Mouse (Mus musculus): ENCODE results near the gene Ppp1r3g. TPM values are rescaled to one million over a fixed set of nuclear protein-coding genes. Genes with fewer than 3 reads are reported as not detected.
A peak's percentile ranks its signal among the peaks of the same experiment; 100 is the strongest.

Gene Ppp1r3g
- under 1 TPM; 0.35 to 0.78 TPM for total RNA-seq (2021)

DNA sequence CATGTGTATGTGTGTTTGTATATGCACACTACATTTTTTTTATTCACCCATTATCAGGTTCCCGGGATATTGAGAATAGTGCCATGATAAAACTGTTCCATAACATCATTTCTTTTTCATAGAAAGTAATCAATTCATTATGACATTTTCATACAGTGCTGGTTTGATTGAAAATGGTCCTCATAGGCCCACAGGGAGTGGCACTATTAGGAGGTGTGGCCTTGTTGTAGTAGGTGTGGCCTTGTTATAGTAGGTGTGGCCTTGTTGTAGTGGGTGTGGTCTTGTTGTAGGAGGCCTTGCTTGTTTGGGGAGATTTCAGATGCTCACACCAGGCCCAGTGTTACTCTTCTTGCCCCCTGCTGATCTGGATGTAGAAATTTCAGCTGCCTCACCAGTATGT, at the start of gene Ppp1r3g:
Gene Ppp1r3g (plus strand): TSS at position 301 of the 400 bp plus-strand sequence.
- intact Hi-C loops (cut with DNase I), result no loop called here

DNA sequence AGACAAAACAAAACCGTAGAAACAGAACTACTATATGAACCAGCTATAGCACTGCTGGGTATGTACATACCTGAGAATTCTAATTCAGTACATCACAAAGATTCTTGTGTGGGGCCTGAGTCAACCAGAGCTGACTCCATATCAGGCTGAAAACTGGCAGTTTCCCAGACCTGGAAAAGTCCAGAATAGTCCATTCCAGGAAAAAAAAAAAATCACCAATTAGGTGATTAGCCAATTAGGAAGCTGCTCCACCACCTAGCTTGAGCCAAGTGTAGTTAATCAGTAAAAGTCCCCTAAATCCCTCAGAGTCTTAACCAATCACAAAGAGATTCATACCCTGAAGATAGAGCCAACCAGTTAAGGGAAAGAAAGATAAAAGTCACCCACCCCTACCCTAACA, 47.2 kb upstream of the Ppp1r3g start:
- intact Hi-C loops (cut with DNase I), result no loop called here
- DNase-seq, result no peak

More for the DNA sequence above, at the start of gene Ppp1r3g:
- no peak for DNase-seq

DNA sequence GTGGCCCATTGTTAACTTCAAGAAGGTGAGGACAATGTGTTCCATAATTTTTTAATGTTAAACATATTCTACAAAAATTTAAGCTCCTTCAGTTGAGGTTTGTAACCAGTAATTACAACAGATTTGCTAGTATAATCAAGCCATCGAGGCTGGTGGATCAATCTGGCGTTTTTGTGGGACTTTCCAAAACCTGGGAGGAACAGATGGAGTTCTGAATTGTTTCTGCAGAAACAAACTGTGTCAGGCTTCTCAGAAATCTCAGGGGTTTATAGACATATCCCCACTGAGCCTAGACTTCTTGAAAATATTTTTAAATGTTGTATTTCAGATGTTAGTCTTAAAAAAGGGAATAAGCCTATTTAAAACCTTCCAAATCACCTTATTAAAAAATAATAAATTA, 20.6 kb upstream of the Ppp1r3g start:
- intact Hi-C loops (cut with DNase I), result no loop called here
- no peak for DNase-seq

DNA sequence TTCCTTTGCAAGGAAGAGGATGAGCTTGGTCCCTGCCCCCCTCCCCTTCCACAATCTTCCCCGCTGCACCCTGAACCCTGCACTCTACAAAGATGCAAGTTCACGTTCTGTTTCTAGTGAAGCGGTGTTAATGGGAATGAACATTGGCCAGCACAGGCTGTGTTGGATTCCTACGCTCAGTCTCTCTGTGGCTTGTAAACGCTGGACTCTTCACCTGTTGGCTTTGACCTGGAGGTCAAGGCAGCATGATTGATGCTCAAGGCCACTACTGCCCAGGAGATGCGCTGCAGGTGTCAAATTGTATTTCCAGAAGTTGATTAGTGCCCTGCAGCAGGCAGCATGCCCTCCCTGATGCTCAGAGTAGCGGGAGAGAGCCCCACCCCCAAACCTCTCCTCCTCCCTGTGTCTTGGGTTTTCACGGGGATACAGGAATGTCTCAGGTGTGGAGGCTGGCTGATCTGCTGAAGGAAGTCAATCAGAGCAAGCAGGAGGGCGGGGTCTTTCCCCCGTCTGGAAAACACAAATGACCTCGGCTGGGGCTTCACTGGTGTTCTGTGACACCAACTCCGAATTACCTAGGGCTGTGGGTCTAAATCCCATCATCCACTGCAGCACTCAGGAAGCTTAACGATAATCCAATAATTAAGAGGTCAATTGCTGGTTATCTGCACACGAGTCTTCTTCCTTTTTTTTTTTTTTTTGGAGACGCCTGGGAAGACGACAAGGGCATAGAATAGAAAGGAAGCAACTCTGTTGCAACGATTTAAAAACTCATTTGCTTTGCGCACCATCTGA, 18.6 kb upstream of the Ppp1r3g start:
- intact Hi-C loops (cut with DNase I), result loop anchor here (10.0 kb wide), 1 partner anchor 405 kb away; no protein-coding TSS in a partner anchor
- DNase-seq, result no peak

GRCm38 (mm10) chr13:35940934-35941333, 17.7 kb upstream of the Ppp1r3g start:
- intact Hi-C loops (cut with DNase I), result loop anchor here (10.0 kb wide), 1 partner anchor 406 kb away; no protein-coding TSS in a partner anchor
- DNase-seq, result no peak

GRCm38 (mm10) chr13:35946659-35947353, 11.8 kb upstream of the Ppp1r3g start:
- DNase-seq, result no peak
- intact Hi-C loops (cut with DNase I), result loop anchor here (1.0 to 10.0 kb wide), 5 partner anchors 60 to 916 kb away; no protein-coding TSS in a partner anchor

DNA sequence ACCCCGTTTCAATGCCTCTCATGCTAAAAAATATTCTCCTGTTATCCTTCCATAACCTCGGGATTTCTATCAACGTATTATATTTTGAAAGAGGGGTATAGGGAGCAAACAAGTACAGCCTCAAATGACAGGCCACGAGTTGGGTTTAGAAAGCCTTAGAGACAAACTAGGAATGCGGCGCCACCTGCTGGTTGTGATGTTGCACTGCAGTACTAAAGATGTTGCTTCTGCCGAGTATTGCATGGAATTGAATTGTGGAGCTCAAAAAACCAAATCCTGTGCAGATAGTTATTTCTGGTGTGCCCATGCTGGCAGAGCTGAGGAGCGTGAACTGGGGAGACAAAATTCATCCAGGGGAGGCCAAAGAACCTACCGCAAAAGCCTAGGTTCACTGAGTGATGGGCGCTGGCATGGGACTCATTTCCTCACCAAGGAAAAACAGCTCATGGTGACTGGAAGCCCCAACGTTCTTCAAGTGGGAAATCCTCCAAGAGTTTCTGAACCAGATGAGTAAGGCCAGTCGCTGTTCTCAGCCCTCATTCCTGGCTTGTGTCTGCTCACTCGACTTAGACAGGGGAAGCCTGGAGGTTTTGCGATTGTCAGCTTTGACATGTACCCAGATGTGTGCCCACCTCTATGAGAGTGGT, 11.2 kb upstream of the Ppp1r3g start:
- DNase-seq, result peak; percentile 72 to 82
- intact Hi-C loops (cut with DNase I), result loop anchor here (1.0 to 10.0 kb wide), 5 partner anchors 61 to 916 kb away; no protein-coding TSS in a partner anchor

DNA sequence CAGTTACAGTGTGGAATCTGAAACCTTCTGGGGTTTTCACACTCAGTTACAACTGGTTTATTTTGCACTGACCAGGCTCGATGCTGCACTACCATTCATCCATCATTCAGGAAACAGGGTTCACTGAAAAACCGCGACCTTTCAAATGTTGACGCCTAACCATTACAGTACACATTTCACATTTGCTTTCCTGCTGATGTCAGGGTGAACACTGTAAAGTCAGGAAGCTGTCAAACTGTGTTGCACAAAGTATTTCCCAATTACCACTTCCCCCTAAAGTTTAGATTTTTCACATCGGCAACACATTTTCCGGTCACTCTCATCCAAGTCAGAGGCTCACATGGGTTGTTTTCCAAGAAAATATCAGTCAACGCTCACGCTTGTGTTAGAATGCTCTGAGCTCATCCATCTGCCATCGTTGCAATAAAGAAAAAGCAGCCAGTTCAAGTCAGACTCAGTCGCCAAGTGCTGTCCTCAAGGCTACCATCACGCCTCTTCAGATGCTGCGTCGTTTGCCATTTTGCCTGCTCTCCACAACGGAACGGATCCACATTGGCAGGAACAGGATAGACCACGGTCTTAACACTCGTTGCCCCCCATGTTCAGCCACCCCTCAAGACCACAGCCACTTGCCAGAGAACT, 8.7 kb upstream of the Ppp1r3g start:
- no peak for DNase-seq

DNA sequence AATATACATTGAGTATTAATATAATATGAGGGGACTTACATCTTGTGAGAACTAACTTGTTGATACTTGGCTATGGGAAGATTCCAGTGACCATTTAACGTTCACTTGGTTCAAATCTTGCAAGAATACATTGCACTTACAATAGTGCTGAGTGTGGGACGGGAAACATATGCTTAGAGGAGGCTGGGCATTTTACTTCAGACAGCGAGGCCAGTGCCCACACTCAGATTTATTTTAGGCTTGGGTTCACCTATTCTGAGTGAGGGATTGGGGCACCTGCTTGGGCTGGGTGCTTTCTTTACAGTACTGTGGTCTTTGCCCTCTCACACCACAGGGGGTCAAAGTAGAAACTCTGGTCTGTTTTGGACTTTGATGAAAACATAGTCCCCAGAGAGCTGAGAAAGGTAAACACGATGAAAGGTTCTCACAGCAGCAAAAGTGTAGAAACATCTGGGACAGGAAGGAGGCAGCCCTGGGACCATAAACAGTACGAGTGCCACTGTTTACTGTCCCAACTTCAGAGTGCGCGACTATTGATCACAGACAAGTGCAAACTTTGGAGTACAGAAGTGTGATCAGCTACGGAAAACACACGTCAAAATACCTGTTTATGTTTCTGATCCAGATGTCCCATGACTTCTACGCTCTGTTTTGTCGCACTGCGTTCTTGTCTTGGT, 890 bp downstream of the Ppp1r3g start:
- DNase-seq, result no peak
- intact Hi-C loops (cut with DNase I), result no loop called here

More for the DNA sequence above, 8.7 kb upstream of the Ppp1r3g start:
- intact Hi-C loops (cut with DNase I), result loop anchor here (5.0 to 10.0 kb wide), 2 partner anchors 415 to 873 kb away; no protein-coding TSS in a partner anchor

GRCm38 (mm10) chr13:35963583-35963982, 4.9 kb downstream of the Ppp1r3g start:
- intact Hi-C loops (cut with DNase I), result no loop called here
- peak in 1 of 2 experiments; percentile 8 for DNase-seq

GRCm38 (mm10) chr13:35967690-35968089, 9.1 kb downstream of the Ppp1r3g start:
- intact Hi-C loops (cut with DNase I), result no loop called here
- DNase-seq, result no peak

GRCm38 (mm10) chr13:35968131-35968718, 9.6 kb downstream of the Ppp1r3g start:
- intact Hi-C loops (cut with DNase I), result no loop called here
- peak; percentile 28 to 39 for DNase-seq

- DNase-seq, result peak; percentile 21 to 28
- intact Hi-C loops (cut with DNase I), result no loop called here
Observed at GRCm38 (mm10) chr13:35968719-35969430, 10.2 kb downstream of the Ppp1r3g start.

DNA sequence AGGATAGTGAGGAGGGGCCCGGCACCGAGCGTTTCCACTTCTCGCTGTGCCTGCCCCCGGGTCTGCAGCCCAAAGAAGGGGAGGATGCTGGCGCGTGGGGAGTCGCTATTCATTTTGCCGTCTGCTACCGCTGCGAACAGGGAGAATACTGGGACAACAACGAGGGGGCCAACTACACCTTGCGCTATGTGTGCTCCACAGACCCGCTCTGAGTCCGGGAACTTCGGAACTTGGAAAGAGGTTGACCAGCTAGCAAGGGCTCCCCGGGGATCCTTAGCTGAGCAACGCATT, 10.7 kb downstream of the Ppp1r3g start:
- DNase-seq, result no peak
- intact Hi-C loops (cut with DNase I), result no loop called here

- intact Hi-C loops (cut with DNase I), result no loop called here
- no peak for DNase-seq
Observed at GRCm38 (mm10) chr13:35969829-35970228, 11.2 kb downstream of the Ppp1r3g start.

DNA sequence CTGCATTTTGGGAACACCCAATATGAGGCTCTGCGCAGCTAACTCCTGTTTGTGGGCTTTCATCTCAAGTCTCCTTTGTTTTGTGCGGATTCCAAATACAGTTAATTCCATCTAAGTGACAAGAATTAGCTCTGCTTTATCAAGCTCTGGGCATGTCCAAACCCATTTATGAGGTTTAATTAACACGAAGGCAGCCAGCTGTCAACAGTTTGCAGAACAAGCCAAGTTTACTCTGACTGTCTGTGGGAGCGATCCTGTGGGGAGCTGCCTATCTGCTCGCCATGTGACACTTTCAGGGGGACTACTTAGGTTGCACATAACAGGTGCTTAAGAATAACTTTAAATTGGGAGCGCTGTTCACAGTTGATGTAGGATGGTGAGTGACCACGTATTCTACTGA, 18.3 kb downstream of the Ppp1r3g start:
- intact Hi-C loops (cut with DNase I), result no loop called here

DNA sequence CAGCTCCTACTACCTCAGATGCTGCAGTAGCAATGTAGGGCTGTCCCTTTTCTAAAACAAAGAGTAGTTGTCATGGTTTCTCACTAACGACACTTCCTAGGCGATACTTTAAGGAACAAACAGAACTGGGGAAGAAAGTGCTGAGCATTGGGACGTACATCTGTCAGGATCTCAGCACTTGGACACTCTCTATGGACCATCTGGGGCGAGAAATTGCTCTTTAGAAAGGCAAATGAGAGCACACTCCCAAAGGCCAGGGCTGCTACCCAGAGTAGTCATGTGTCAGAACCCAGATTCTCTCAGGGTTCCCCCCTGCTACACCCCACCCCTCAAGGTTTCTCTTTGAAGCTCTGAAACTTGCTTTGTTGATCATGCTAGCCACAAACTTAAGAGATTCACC, 21.8 kb downstream of the Ppp1r3g start:
- DNase-seq, result no peak
- intact Hi-C loops (cut with DNase I), result no loop called here

More for the DNA sequence above, 18.3 kb downstream of the Ppp1r3g start:
- DNase-seq, result no peak

- intact Hi-C loops (cut with DNase I), result no loop called here
- no peak for DNase-seq
Observed at GRCm38 (mm10) chr13:35982985-35983384, 24.3 kb downstream of the Ppp1r3g start.

DNA sequence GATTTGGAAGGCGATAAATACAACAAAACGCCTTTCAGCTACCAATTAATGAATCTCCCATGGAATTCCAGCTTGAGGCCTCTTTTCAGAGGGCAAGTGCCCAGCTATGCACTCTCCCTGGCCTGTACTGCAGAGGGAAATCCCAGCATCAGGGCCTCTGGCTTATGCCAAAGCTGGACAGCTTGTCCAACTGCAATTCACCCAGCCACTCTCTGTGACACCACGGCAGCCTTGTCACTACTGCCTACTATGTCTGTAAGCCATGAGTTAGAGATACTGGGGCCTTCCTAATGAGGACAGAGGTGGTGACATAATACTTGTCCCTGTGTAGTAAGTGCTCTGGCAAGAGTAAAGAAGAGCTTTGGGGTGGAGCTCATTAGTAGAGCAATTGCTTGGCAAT, 30.7 kb downstream of the Ppp1r3g start:
- intact Hi-C loops (cut with DNase I), result no loop called here
- DNase-seq, result no peak
